Mouse (Mus musculus) embryonic fibroblast, embryonic 13.5 days (primary cell): ENCODE measurements around the gene 6820408C15Rik.

Experiments used
- CTCF ChIP-seq: IDR thresholded peaks from 2 replicates; pipeline ENCODE4 v1.5.1; 2011; ENCODE audit warnings: mild to moderate bottlenecking, control low read depth, low read length, moderate library complexity, borderline replicate concordance; ENCODE audit not compliant: insufficient read depth
- POLR2A ChIP-seq: IDR thresholded peaks from 2 replicates; pipeline ENCODE4 v1.6.1; 2011; ENCODE audit warnings: low read depth, mild to moderate bottlenecking, control low read depth, low read length, moderate library complexity

- TF ChIP-seq CTCF (no peak), POLR2A (no peak)
Measured at GRCm38 (mm10) chr2:152459241-152459640, 43.9 kb downstream of the 6820408C15Rik start.
